Mouse (Mus musculus): ENCODE results near the gene Slc5a1. TPM values are rescaled to one million over a fixed set of nuclear protein-coding genes. Genes with fewer than 3 reads are reported as not detected.
A peak's percentile ranks its signal among the peaks of the same experiment; 100 is the strongest.

The Slc5a1 gene
- total RNA-seq (2021), result under 1 TPM; 0.31 to 0.54 TPM

- no peak for DNase-seq
- intact Hi-C loops (cut with DNase I), result no loop called here
Observed at GRCm38 (mm10) chr5:33104025-33104481, at the start of gene Slc5a1. Gene Slc5a1, plus strand, starts transcription at chr5:33104219.

- intact Hi-C loops (cut with DNase I), result no loop called here
Observed at GRCm38 (mm10) chr5:33056126-33056765, 47.8 kb upstream of the Slc5a1 start.

GRCm38 (mm10) chr5:33070071-33070470 is 33.9 kb upstream of the Slc5a1 start:
- intact Hi-C loops (cut with DNase I), result no loop called here
- no peak for DNase-seq

More at GRCm38 (mm10) chr5:33056126-33056765, 47.8 kb upstream of the Slc5a1 start:
- no peak for DNase-seq

GRCm38 (mm10) chr5:33076490-33077191 is 27.4 kb upstream of the Slc5a1 start:
- intact Hi-C loops (cut with DNase I), result no loop called here
- DNase-seq, result no peak

GRCm38 (mm10) chr5:33082896-33083295 is 21.1 kb upstream of the Slc5a1 start:
- no peak for DNase-seq
- intact Hi-C loops (cut with DNase I), result no loop called here

GRCm38 (mm10) chr5:33084599-33084998 is 19.4 kb upstream of the Slc5a1 start:
- intact Hi-C loops (cut with DNase I), result no loop called here
- DNase-seq, result no peak

- intact Hi-C loops (cut with DNase I), result no loop called here
- no peak for DNase-seq
Observed at GRCm38 (mm10) chr5:33091342-33091741, 12.7 kb upstream of the Slc5a1 start.

GRCm38 (mm10) chr5:33095315-33095714 is 8.7 kb upstream of the Slc5a1 start:
- intact Hi-C loops (cut with DNase I), result no loop called here
- DNase-seq, result no peak

- DNase-seq, result no peak
- intact Hi-C loops (cut with DNase I), result no loop called here
Observed at GRCm38 (mm10) chr5:33102369-33103055, 1.5 kb upstream of the Slc5a1 start.

- DNase-seq, result no peak
- intact Hi-C loops (cut with DNase I), result no loop called here
Observed at GRCm38 (mm10) chr5:33104876-33105275, 857 bp downstream of the Slc5a1 start.

- no peak for DNase-seq
- intact Hi-C loops (cut with DNase I), result no loop called here
Observed at GRCm38 (mm10) chr5:33105660-33106059, 1.6 kb downstream of the Slc5a1 start.

GRCm38 (mm10) chr5:33107056-33107455 is 3.0 kb downstream of the Slc5a1 start:
- DNase-seq, result no peak
- intact Hi-C loops (cut with DNase I), result no loop called here

- no peak for DNase-seq
- intact Hi-C loops (cut with DNase I), result no loop called here
Observed at GRCm38 (mm10) chr5:33107778-33108405, 3.9 kb downstream of the Slc5a1 start.

GRCm38 (mm10) chr5:33121871-33122315 is 17.9 kb downstream of the Slc5a1 start:
- intact Hi-C loops (cut with DNase I), result no loop called here
- DNase-seq, result no peak

- intact Hi-C loops (cut with DNase I), result no loop called here
- DNase-seq, result no peak
Observed at GRCm38 (mm10) chr5:33123658-33124057, 19.6 kb downstream of the Slc5a1 start.

GRCm38 (mm10) chr5:33125318-33125717 is 21.3 kb downstream of the Slc5a1 start:
- no peak for DNase-seq
- intact Hi-C loops (cut with DNase I), result no loop called here

GRCm38 (mm10) chr5:33134132-33134531 is 30.1 kb downstream of the Slc5a1 start:
- DNase-seq, result no peak
- intact Hi-C loops (cut with DNase I), result no loop called here

GRCm38 (mm10) chr5:33135611-33136010 is 31.6 kb downstream of the Slc5a1 start:
- no peak for DNase-seq
- intact Hi-C loops (cut with DNase I), result no loop called here

GRCm38 (mm10) chr5:33142790-33143455 is 38.9 kb downstream of the Slc5a1 start:
- intact Hi-C loops (cut with DNase I), result loop anchor here (1.0 to 10.0 kb wide), 2 partner anchors 104 to 228 kb away; no protein-coding TSS in a partner anchor
- DNase-seq, result peak; percentile 24 to 31

GRCm38 (mm10) chr5:33144025-33144424 is 40.0 kb downstream of the Slc5a1 start:
- intact Hi-C loops (cut with DNase I), result loop anchor here (10.0 kb wide), 1 partner anchor 229 kb away; no protein-coding TSS in a partner anchor
- no peak for DNase-seq
